Mouse (Mus musculus) CH12.LX (cell line): ENCODE results near the gene Calhm2.

ENCODE experiments used
- CTCF ChIP-seq, 2 experiments: IDR thresholded peaks in 1 of 2; conservative IDR thresholded peaks in 1 of 2; 2 replicates each; pipeline ENCODE4 v1.5.1; 2011 to 2012; ENCODE audit warnings: low read depth in 2 of 2, low read length in 2 of 2, improper control_type of control experiment in 1 of 2, inconsistent platforms in 1 of 2, mild to moderate bottlenecking in 1 of 2, moderate library complexity in 1 of 2
- ELF1 ChIP-seq: IDR thresholded peaks from 2 replicates; pipeline ENCODE4 v1.6.1; 2014; ENCODE audit warnings: low read depth, mild to moderate bottlenecking, inconsistent platforms, low read length, improper control_type of control experiment
- HCFC1 ChIP-seq: IDR thresholded peaks from 2 replicates; pipeline ENCODE4 v1.6.1; 2012; ENCODE audit warnings: low read depth, mild to moderate bottlenecking, inconsistent platforms, low read length, improper control_type of control experiment
- JUN ChIP-seq: IDR thresholded peaks from 2 replicates; pipeline ENCODE4 v1.6.1; 2011; ENCODE audit warnings: low read depth, mild to moderate bottlenecking, low read length, improper control_type of control experiment, moderate library complexity; ENCODE audit not compliant: insufficient read depth
- JUND ChIP-seq: conservative IDR thresholded peaks from 2 replicates; pipeline ENCODE4 v1.6.1; 2011; ENCODE audit warnings: low read depth, low read length, improper control_type of control experiment
- MAX ChIP-seq: IDR thresholded peaks from 2 replicates; pipeline ENCODE4 v1.6.1; 2011; ENCODE audit warnings: low read length, improper control_type of control experiment
- MXI1 ChIP-seq: IDR thresholded peaks from 2 replicates; pipeline ENCODE4 v1.6.1; 2011; ENCODE audit warnings: mild to moderate bottlenecking, low read depth, low read length, improper control_type of control experiment
- PAX5 ChIP-seq: IDR thresholded peaks from 2 replicates; pipeline ENCODE4 v1.6.1; 2012; ENCODE audit warnings: low read length, inconsistent platforms, mixed read lengths
- POLR2A ChIP-seq: IDR thresholded peaks from 2 replicates; pipeline ENCODE4 v1.6.1; 2011; ENCODE audit warnings: low read depth, mild to moderate bottlenecking, improper control_type of control experiment, low read length
- POLR2AphosphoS2 ChIP-seq: IDR thresholded peaks from 2 replicates; pipeline ENCODE4 v1.6.1; 2011; ENCODE audit warnings: low read depth, low read length, improper control_type of control experiment
- RAD21 ChIP-seq: IDR thresholded peaks from 2 replicates; pipeline ENCODE4 v1.6.1; 2011; ENCODE audit warnings: low read depth, mild to moderate bottlenecking, low read length, improper control_type of control experiment, moderate library complexity
- RCOR1 ChIP-seq: conservative IDR thresholded peaks from 2 replicates; pipeline ENCODE4 v1.6.1; 2012; ENCODE audit warnings: low read depth, mild to moderate bottlenecking, inconsistent platforms, low read length, improper control_type of control experiment
- TCF12 ChIP-seq: IDR thresholded peaks from 2 replicates; pipeline ENCODE4 v1.6.1; 2014; ENCODE audit warnings: low read depth, mild to moderate bottlenecking, inconsistent platforms, low read length, improper control_type of control experiment
- UBTF ChIP-seq: IDR thresholded peaks from 2 replicates; pipeline ENCODE4 v1.6.1; 2012; ENCODE audit warnings: low read depth, mild to moderate bottlenecking, inconsistent platforms, low read length, improper control_type of control experiment, moderate library complexity

GRCm38 (mm10) chr19:47128835-47129234, 9.3 kb downstream of the Calhm2 start:
- TF ChIP-seq CTCF (conservative IDR thresholded peaks at IDR 0.05 in 1 of 2, IDR thresholded peaks at IDR 0.05 in 1 of 2; ENCODE audit: low read depth in 2 of 2, low read length in 2 of 2) (no peak), TCF12 (no peak), POLR2AphosphoS2 (no peak), RAD21 (no peak), MXI1 (no peak), MAX (no peak), HCFC1 (no peak), POLR2A (no peak), RCOR1 (no peak), UBTF (no peak), ELF1 (no peak), PAX5 (no peak), JUND (no peak), JUN (no peak)
